Mouse (Mus musculus): ENCODE data around the gene Robo2.
A peak's percentile ranks its signal among the peaks of the same experiment; 100 is the strongest.

The Robo2 gene

DNA sequence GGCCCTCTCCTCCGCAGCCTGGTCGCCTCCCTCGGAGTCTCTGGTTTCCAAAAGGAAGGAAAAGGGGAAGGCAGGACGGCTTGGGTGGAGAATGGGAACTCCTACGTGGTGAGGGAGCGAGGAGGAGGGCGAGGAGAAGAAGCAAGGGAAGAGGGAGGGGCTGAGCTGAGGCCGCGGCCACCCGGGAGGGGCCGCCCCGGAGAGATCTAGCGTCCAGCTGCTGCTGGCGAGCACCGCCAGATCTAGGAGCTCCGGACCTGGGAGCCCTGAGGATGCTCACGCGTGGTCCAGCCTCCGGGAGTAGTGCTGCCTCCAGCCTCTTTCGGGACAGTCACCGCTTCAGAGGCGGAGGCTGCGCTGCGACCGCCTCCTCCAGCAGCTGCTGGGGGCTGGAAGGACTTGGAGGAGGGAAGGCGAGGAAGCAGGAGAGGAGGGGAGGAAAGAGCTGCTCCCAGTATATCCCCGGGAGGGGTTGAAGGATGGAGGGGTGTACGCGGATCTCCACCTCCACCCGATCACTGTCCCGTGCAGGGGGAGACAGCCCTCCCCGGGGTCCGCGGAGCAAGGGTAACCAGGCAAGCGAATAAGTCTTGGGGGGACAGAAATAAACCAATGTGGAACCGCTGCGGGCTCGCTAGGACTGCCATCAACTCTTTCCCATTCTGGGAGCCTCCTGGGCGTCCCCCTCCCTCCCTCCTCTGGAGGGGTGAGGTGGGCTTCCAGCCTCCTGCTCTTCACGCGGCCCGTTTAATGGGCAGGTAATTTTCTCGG lies at the start of gene Robo2:
Gene Robo2, minus strand, starts transcription at position 345 of the 771 bp plus-strand sequence.
- DNase-seq, result peak; percentile 83

DNA sequence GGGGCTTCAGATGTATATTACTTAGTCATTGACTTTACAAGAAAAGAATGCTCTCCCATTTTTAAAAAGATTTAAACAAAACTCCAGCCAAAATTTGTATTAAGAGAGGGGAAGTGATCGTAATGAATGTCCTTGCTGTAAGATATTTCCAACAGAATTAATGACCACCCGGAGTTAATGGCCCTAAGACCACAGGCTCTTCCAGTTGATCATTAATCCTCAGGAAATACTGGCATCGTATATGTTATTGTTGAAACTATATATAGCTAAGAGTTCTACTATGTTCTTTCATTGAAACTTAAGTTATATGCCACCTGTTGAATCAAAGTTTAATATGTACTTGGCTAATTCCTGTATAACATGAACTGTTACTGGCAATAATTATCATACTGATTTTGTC lies 46.5 kb upstream of the Robo2 start:
- DNase-seq, result no peak

DNA sequence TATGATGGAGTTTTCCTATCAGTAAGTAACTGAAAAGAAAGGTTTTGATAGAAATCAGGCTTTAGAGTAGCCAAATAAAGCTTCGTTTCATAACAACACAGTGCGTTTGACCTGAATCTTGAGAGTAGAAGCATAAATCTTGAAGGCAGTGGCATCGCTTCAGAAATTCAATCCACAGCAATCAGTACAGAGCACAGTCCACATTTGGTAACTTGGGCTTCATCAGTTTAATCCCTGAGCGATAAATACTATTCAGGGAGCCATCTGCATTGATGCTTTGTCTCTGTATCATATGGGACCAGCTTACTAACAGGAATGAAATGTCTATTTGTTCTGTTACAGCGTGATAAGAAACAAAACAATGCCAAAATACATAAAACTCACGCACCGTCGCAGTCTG lies 46.1 kb upstream of the Robo2 start:
- no peak for DNase-seq

DNA sequence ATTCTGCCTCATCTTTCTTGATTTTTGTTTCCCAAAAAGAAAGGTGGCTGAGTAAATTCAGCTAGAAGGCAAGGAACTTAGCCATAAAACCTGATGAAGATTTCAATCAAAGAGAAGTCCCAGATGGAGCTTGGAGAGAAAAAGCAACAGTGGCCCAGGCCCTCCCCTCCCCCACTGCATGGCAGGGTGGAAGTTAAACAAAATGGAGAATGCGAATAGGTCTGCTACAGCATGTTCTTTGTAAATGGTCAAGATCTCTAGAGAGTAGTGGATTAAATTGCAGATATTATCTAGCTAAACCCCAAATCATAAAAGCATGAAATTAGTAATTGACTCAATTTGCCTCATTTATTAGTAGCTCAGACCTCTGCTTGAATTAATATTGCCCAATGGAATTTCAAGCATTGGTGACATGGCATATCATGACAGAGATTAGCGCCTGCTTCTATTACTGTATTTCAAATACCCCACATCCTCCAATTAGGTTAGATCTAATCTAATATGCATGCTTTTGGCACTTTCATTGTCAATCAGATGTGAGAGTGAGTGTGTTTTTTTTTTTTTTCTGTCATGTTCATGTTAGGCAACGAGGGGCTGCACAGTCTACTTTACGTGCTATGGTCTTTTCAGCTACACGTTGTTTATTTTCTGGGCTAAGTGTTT lies 45.3 kb upstream of the Robo2 start:
- DNase-seq, result no peak

DNA sequence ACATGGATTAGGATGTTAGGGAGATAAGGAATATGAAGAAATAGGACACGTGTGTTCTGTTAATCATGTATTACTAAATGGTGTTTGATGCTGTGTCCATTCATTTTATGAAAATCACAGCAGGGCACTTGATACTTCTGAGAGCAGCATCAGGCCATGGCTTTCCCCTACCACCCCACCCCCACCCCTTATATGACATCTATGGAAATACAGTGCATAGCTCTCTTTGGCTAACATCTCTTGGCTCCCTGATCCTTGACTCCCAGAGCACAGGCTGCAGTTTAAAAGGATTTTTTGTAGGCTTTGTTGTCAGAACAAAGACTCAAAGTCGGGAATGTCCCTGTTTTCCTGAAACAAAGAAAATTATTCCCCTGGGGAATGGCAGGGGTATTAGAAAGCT lies 43.6 kb upstream of the Robo2 start:
- no peak for DNase-seq

DNA sequence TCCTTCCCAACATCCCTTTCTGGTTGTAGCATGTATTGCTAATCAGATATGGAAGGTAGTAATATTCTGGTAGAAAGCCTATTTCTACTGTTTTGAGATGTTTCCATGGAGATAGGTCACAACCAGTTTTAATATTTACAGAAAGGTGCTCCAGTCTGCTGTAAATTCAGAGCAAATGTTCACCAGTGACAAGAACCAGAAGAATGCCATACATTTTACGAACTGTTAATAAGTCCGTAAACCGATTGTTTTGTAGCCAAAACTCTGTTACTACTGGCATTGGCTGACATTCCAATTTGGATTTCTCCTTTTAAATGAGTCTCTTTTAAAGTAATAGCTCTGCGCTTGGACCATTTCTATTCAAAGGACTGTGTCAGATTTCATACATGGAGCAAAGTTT lies 36.4 kb upstream of the Robo2 start:
- no peak for DNase-seq

DNA sequence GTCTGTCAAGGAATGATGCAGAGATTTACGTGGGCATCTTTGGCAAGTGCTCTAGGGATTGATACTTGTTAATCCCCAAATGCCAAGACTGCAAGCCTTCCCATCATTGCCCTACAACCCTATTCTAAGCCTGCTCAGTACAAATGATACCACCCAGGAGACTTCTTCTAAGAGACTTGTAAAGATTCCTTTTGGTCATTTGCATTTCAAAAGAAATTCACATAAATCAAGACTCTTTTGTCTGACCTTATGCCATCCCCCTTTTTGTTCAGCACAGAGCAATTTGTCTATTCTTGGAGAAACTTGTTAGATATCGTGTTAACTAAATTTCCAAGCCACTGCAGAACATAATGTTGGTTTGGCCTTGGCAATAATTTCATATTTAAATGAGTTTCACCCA lies 15.4 kb upstream of the Robo2 start:
- DNase-seq, result no peak

DNA sequence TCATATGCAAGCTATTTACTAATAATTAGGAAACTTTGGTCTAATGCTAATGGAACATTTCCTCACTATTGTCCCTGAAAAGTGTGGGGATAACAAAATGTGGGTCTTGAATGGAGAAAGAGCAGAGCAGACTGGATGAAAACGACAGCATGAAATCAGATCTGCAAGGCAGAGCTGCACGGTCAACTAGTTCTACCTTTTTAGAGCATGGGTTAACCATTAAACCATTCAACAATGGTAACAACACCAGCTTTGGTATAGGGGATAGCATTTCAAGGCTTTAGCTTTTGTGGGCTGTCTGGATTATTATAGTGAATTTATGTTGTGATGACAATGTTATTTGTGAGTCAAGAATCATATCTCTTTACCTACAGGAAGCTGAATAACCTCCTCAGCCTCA lies 8.7 kb upstream of the Robo2 start:
- no peak for DNase-seq

DNA sequence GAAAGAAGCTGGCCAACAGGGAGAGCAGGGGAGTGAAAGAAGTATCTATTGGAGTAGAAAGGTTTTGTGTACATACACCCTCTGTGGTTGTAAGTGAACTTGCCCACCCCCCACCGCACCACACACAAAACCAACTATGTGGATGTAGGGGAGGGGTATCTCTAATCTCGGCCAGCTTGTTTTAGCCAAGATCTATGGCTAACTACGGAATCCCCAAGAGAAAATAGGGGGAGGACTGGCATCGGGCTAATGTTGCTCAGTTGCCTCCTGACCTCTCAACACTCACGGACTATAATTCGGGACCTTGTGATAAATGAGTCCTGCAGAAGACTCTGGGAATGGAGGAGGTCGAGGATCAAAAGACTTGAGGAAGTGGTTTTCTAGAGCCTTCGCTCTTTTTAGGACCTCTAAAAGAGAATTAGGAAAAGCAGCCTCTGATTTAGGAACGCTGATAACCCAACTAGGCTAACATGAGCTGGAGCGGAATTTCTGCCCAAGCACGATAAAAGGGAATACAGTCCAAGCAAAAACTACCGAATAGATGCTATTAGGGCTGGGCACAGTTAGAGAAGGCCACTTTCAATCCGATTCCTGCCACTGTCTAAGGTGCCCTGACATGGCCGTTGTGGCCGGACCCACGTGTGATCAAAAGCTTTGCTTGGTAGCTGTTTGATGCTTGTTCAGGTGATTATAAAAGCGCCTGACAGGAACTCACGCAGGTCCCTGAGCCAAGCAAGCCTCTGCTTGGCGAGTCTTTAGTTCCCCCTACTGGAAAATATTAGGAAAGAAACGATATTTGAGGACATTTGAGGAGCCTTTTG lies 1.1 kb upstream of the Robo2 start:
- peak; percentile 82 for DNase-seq

DNA sequence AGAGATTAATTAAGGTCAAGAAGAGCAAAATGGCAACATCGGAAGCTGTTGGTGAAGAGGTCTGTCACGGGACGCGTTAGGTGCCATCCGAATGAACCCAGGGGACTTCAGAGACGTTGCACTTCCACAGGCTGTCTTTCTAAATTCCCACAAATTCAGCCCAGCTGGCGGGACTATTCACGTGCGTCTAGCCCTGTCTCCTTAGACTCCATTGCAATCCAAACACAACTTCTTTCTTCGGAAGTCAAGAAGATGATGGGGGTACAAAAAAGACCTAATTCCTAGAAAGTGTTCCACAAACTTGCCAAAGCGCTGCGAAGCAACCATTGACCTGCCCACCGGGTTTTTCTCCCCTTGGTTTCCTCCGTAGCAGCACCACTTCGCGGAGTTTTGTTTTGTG lies 604 bp downstream of the Robo2 start:
- DNase-seq, result peak; percentile 65

DNA sequence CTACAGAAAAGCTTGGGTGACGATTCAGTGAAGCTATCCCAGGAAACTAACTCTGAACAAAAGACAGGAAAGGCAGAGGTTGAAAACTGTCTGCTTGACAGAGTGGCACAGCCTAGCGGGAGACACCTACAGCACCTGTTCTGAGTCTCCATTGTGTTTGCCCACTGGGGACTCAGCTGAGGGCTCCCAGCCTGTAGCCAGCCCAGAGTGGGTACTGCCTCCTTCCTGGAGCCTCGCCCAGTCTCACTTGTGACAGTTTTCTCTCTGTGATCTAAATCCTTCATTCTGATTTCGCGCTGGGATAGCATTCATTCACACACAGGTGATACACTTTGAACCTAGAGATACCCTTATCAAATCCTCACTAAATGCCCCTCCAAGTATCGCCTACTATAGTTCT lies 1.5 kb downstream of the Robo2 start:
- no peak for DNase-seq

DNA sequence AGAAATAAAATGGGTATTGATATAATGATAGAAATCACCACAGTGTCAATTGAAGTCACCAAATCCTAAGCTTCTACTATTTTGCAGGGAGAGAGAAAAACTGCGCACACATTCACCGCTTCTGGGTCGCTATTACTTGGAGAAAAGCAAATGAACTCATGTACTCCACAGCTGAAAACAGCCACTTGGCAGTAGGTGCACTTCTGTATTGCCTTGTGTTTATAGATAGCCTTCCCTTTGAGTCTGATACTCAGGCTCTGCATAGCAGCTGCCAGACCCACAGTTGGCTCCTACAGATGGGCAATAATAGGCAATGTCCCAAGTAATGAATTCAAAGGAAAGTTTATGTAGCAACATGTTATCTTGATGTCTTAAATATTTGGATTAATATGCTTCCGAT lies 2.1 kb downstream of the Robo2 start:
- no peak for DNase-seq

DNA sequence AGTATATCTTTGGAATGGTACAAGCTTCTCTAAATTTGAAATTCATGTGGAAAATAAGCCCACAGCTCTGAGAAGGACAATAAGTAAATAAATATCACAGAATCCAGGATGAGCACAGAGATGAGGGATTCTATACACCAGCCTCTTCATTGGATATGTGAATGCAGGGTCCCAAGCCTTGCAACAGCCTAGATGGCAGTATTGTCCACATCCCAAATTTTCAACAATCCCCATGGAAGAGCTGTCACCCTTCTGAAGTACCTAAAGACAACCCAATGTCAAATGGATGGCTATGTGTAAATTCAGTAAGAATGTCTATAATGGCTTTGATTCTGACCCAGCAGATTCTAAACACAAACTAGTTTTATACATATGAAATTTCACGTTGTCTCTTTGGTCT lies 3.1 kb downstream of the Robo2 start:
- no peak for DNase-seq

DNA sequence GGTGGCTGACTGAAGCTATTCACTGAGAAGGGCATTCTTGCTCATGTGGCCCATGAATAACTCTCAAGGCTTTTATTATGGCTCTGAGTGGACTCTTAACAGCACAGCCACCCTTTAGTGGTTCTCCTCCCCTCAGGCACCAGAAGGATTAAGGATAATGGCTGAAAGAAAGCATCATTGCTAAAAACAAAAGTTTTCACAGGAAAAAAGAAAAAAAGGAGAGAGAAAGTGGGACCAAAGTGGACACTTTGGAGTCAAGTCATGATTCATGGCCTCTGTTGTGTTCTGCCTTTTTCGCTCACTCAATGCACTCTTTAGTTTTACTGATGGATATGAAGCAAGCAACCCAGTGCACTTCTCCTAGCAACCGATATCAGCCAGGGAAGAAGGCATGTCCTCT lies 14.3 kb downstream of the Robo2 start:
- peak; percentile 59 for DNase-seq

DNA sequence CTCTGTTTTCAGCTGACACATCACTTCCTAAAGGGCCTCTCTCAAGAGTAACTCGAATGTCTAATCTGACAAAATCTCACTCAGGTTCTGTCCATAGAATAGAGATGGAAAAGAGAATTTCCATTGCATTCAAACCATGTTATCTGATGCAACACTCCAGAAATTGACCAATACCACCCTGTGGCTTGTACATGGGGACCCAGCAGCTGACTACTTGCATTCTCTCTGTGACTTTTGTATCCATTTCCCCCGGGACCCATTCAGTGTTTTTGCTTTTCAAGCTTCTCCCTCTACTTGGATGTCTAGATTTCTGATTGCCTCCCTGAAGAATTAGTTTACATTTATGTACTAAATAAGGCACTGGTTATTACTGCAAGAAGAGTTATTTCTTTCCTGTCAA lies 15.9 kb downstream of the Robo2 start:
- DNase-seq, result no peak

DNA sequence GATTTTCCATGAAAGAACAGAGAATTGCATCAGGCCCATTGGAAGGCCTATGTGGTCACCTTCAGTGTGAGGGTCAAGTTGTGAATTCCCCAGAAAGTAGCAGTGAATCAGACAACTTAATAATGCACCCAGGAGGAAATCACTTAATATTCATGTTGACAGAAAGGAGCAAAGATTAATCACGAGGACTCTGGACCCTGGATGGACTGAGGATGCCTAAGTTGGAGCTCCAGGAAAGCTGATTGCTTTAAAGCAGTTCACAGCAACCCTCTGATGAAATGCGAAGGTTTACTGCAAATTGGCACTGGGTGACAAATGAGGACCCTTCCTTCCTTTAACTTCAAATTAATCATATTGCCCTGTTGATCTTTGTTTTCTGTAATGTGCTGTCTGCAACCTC lies 32.2 kb downstream of the Robo2 start:
- no peak for DNase-seq

DNA sequence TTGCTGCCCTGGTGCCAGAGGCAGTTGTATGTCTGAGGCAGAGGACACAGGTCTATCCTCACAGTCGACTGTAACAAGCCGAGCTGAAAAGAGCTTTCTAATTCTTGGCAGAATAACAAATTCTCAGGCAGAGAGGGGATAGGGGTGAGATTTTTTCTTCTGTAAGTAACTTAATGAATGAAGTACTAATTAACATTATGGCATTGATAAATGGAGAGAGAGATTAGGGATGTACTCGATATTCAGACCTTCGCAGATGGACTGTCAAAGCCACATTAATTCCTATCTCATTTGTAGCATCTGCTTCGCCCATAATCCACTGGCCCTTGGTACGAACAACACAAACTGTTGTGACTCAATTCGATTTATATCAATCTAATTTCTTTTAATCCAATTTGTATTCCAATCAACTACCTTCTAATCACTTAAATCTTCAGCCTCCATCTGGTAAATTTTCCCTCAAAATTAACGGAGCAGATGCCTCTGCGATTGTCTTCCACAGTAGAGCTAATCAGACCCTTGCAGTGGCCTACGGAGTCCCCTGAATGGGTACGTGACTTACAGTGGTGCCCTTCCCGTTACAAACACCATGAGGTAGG lies 36.2 kb downstream of the Robo2 start:
- DNase-seq, result no peak

DNA sequence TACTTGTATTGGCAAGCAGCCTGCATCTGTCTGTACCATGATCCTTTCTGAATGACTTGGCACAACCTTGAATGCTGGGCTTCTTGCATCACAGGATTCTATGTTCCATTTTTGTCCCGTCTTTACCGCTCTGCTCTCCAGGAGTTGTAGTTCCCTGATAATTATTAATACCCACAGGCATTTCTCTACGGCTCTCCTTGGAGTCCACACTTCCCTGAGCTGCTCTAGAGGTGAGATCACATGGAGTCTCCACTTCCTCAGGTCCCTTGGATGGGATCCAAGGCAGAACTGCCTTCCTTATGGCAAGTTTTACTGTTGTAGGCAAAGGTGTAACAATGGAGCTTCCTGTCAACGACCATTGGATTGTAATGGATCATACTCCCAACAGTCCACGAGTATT lies 37.1 kb downstream of the Robo2 start:
- no peak for DNase-seq

DNA sequence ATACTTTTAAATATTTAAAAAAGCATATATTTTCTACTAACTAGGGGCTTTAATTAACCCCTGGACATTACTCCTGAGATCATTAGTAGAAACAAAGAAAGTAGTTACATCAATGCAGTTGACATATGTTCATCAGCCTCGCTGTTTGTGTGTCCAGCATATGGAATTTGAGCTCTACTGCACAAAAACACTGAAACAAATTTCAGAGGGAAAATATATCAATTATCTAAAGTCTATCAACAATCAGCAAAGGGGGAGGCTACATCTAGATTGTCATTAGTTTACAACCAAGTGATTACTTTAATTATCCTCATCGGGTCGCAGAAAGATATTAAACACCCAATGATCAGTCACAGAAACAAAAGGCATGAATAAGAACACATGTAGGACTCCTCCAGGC lies 38.2 kb downstream of the Robo2 start:
- no peak for DNase-seq

DNA sequence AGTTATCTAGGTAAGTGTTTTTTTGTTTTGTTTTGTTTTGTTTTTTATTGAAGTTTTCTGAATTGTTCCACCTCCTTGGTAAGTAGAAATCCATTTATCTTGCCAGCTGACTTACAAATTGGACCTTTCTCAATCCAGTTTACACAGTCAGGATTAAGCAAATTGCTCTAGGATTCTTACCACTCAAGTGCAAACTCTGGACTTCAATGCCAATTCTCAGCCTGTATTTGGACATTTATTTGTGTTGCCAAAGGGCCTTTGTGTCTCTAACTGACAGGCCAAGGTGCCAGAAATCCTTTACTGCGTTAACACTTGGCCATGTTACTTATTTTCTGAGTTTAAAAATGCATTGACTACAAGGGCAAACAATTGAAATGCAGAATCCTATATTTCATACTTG lies 38.7 kb downstream of the Robo2 start:
- DNase-seq, result no peak

DNA sequence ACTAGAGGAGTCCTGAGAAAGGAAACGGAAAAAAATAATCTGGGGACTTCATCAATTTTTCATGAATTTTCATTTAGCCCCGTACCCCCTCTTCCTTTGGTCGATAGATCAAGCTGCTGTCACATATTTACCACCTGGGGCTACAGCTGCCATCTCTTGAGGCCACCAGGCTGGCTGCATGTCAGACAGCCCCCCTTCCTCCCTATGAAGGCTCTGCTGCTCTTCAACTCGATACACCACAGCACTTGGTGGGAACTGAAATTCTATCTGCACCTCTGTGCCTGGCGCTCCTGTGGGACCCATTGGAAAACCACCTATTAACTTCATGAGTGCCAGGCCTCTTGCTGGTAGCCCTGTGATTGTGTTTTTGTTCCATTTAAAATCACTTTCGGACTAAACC lies 63.2 kb downstream of the Robo2 start:
- peak; percentile 14 for DNase-seq

DNA sequence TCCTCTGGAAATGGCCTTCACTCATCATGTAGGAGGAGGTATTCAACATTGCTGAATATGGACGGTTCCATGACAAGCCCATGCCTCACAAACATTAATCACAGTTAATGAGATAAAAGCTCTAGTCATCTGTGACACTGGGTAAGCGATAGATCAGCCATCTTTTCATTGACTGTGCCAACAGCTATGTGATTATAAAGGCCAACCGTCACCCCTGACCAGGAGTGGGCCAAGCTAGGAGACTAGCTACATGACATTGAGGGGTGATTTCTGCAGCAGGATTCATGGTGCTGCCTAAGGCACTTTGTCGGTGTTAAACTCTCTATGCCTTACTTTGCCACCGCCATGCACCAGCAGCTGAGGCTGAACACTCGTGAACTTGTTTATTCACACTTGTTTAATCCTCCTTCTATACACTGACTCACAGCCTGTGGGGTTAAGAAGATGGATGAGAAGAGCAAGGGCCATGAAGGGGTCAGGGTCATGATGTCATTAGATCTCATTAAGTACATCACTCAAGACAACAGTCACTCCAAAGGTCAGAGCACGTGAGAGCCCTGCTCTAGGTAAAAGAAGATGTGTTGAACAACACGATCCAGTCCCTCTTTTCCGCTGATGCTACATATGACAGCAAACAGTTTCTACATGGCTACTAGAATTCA lies 72.5 kb downstream of the Robo2 start:
- peak; percentile 25 for DNase-seq

Data from embryo, embryonic 11 days (tissue).